Mouse (Mus musculus) liver, embryonic 14.5 days (tissue): Measurements from ENCODE around the gene Inhbb. TPM values are rescaled to one million over a fixed set of nuclear protein-coding genes. Genes with fewer than 3 reads are reported as not detected.
A peak's percentile ranks its signal among the peaks of the same experiment; 100 is the strongest.

Source experiments
- ATAC-seq: fragments of 200-750 bp; cut with Nextera tagmentation; 2 replicates; pipeline ENCODE4 v1.8.0; 2017; ENCODE audit warnings: moderate number of reproducible peaks, mild to moderate bottlenecking, moderate library complexity; ENCODE audit not compliant: insufficient read depth
- DNase-seq, 3 experiments: peaks; one replicate each; pipeline ENCODE4 v3.0.0-alpha.2; 2012 to 2013; ENCODE audit warnings: low read depth in 3 of 3, low spot score in 3 of 3
- H3K27ac ChIP-seq: fragments of 300-500 bp; sonication (generic); 2 replicates; pipeline ENCODE4 v1.5.1; 2014; ENCODE audit warnings: moderate library complexity, mild to moderate bottlenecking, control low read depth, inconsistent platforms
- H3K27me3 ChIP-seq: fragments of 300-500 bp; sonication (generic); 2 replicates; pipeline ENCODE4 v1.6.1; 2014; ENCODE audit warnings: mild to moderate bottlenecking, low read length, moderate library complexity; ENCODE audit not compliant: control insufficient read depth, insufficient read depth
- H3K36me3 ChIP-seq: fragments of 300-500 bp; sonication (generic); replicated peaks from 2 replicates; pipeline ENCODE4 v1.6.1; 2014; ENCODE audit warnings: low read depth; ENCODE audit not compliant: control insufficient read depth, insufficient read depth
- H3K4me1 ChIP-seq, 2 experiments: fragments of 200-500 bp in 1 of 2; fragments of 300-500 bp in 1 of 2; sonication (generic) in 1 of 2; replicated peaks; 2 replicates each; pipeline ENCODE4 v1.6.1; 2012 to 2014; ENCODE audit warnings: antibody characterized with exemption in 1 of 2, inconsistent platforms in 1 of 2, low read length in 1 of 2; ENCODE audit not compliant: control insufficient read depth in 2 of 2, insufficient read depth in 2 of 2
- H3K4me2 ChIP-seq: fragments of 300-500 bp; sonication (generic); 2 replicates; pipeline ENCODE4 v1.6.1; 2014; ENCODE audit warnings: low read depth, mild to moderate bottlenecking, control low read depth, moderate library complexity
- H3K4me3 ChIP-seq, 2 experiments: fragments of 200-500 bp in 1 of 2; fragments of 300-500 bp in 1 of 2; sonication (generic) in 1 of 2; 2 replicates each; pipeline ENCODE4 v1.5.1; 2012 to 2014; ENCODE audit warnings: low read depth in 2 of 2, low read length in 2 of 2, mild to moderate bottlenecking in 2 of 2, control low read depth in 1 of 2, inconsistent platforms in 1 of 2, moderate library complexity in 1 of 2; ENCODE audit not compliant: insufficient read depth in 1 of 2
- H3K9ac ChIP-seq: fragments of 300-500 bp; sonication (generic); replicated peaks from 2 replicates; pipeline ENCODE4 v1.6.1; 2014; ENCODE audit warnings: mild to moderate bottlenecking, control low read depth, moderate library complexity
- H3K9me3 ChIP-seq: fragments of 300-500 bp; sonication (generic); 2 replicates; pipeline ENCODE4 v1.6.1; 2016; ENCODE audit warnings: low read length, mixed read lengths; ENCODE audit not compliant: control insufficient read depth
- CTCF ChIP-seq: IDR thresholded peaks from 2 replicates; pipeline ENCODE4 v1.5.1; 2016; ENCODE audit warnings: antibody characterized with exemption, low read depth, control low read depth
- EP300 ChIP-seq: IDR thresholded peaks from 2 replicates; pipeline ENCODE4 v1.6.1; 2016; ENCODE audit warnings: antibody characterized with exemption, low read depth
- WGBS: fragments of 180-500 bp; shearing (Covaris S2); extraction: QIAGEN DNeasy Blood & Tissue Kit; methylation state at CpG from one replicate; pipeline ENCODE4 v1.1.7; 2014; ENCODE audit not compliant: insufficient replicate concordance; 5-methylcytosine and 5-hydroxymethylcytosine counted together
- polyA plus RNA-seq, 2 experiments: library from polyadenylated mRNA; depleted of rRNA in 1 of 2; stranded (reverse) in 1 of 2; unstranded in 1 of 2; fragments of >200 nt; fragmentation: Nextera tagmentation in 1 of 2; extraction: Ambion mirVana in 1 of 2; gene quantifications; 2 replicates each; pipeline versions ENCODE4 v1.2.1 to v1.2.3; 2012 to 2014

The Inhbb gene
- 0.08 and 0.09 TPM in 2 replicates for polyA plus RNA-seq (2012; rRNA removed)
- polyA plus RNA-seq (2014; fragmentation: Nextera tagmentation; extraction: Ambion mirVana): 0.03 TPM in 2 replicates

GRCm38 (mm10) chr1:119421576-119422421 is at the start of gene Inhbb:
TSS of gene Inhbb (minus strand) at chr1:119422248.
- no peak within 1 kb of the TSS for H3K27ac ChIP-seq
- ATAC-seq: 0 out of 2 replicates have a peak, but pooled peaks have one; percentile 2
- peak within 1 kb of the TSS; percentile 28 to 47 for H3K4me3 ChIP-seq
- no peak for TF ChIP-seq CTCF
- no peak for TF ChIP-seq EP300
- no peak within 1 kb of the TSS for H3K9ac ChIP-seq
- H3K9me3 ChIP-seq: no peaks in the 10 kb centered on the region
- H3K4me2 ChIP-seq: peak within 1 kb of the TSS; percentile 64
- peaks cover 56% of the 10 kb centered on the region for H3K27me3 ChIP-seq
- H3K4me1 ChIP-seq: no peaks in the 10 kb centered on the region
- DNase-seq: no peak
- no peaks in the 10 kb centered on the region for H3K36me3 ChIP-seq
- under 1% methylated on average over 82 of the region's 92 CpGs for WGBS

GRCm38 (mm10) chr1:119463386-119463785 is 41.3 kb upstream of the Inhbb start:
- TF ChIP-seq EP300 (no peak), CTCF (peak; percentile 69)
- Histone ChIP-seq H3K9me3 (no peaks in the 10 kb centered on the region), H3K36me3 (no peaks in the 10 kb centered on the region), H3K4me3 (no peak overlapping the region), H3K4me1 (no peaks in the 10 kb centered on the region), H3K4me2 (no peak overlapping the region), H3K9ac (no peak overlapping the region), H3K27me3 (no peaks in the 10 kb centered on the region), H3K27ac (no peak overlapping the region)
- 28% methylated on average over 2 of the region's 2 CpGs for WGBS
- DNase-seq: peak in 2 of 3 experiments; percentile 10 to 19
- no peak for ATAC-seq

GRCm38 (mm10) chr1:119460062-119460461 is 38.0 kb upstream of the Inhbb start:
- Histone ChIP-seq H3K4me2 (no peak overlapping the region), H3K27ac (no peak overlapping the region), H3K36me3 (no peaks in the 10 kb centered on the region), H3K4me3 (no peak overlapping the region), H3K9ac (no peak overlapping the region), H3K27me3 (no peaks in the 10 kb centered on the region), H3K4me1 (no peaks in the 10 kb centered on the region), H3K9me3 (no peaks in the 10 kb centered on the region)
- TF ChIP-seq CTCF: no peak
- no peak for TF ChIP-seq EP300
- ATAC-seq (no peak), DNase-seq (no peak)
- WGBS: 64% methylated on average over 2 of the region's 2 CpGs

- Histone ChIP-seq H3K27ac (no peak overlapping the region), H3K9me3 (no peaks in the 10 kb centered on the region), H3K4me3 (no peak overlapping the region), H3K4me1 (no peaks in the 10 kb centered on the region), H3K36me3 (no peaks in the 10 kb centered on the region), H3K27me3 (no peaks in the 10 kb centered on the region), H3K4me2 (no peak overlapping the region), H3K9ac (no peak overlapping the region)
- 9% methylated on average over 10 of the region's 10 CpGs for WGBS
- no peak for ATAC-seq
- peak in 1 of 3 experiments; percentile 28 for DNase-seq
- TF ChIP-seq CTCF (peak; percentile 65), EP300 (no peak)
These were observed 36.1 kb upstream of the Inhbb start for GRCm38 (mm10) chr1:119457993-119458605.

GRCm38 (mm10) chr1:119457528-119457855 is 35.4 kb upstream of the Inhbb start:
- H3K4me2 ChIP-seq: no peak overlapping the region
- H3K4me1 ChIP-seq: no peaks in the 10 kb centered on the region
- no peaks in the 10 kb centered on the region for H3K27me3 ChIP-seq
- ATAC-seq (no peak), DNase-seq (no peak)
- 30% methylated on average over 5 of the region's 5 CpGs for WGBS
- H3K36me3 ChIP-seq: no peaks in the 10 kb centered on the region
- no peak overlapping the region for H3K27ac ChIP-seq
- no peaks in the 10 kb centered on the region for H3K9me3 ChIP-seq
- no peak overlapping the region for H3K9ac ChIP-seq
- H3K4me3 ChIP-seq: no peak overlapping the region
- TF ChIP-seq CTCF (no peak), EP300 (no peak)
